Mouse (Mus musculus) urinary bladder, postnatal 25 days (tissue): ENCODE measurements around the gene Tmbim1.

Experiments used
- DNase-seq: peaks from one replicate; pipeline ENCODE4 v3.0.0; 2022; ENCODE audit warnings: low spot score

The Tmbim1 gene

DNA sequence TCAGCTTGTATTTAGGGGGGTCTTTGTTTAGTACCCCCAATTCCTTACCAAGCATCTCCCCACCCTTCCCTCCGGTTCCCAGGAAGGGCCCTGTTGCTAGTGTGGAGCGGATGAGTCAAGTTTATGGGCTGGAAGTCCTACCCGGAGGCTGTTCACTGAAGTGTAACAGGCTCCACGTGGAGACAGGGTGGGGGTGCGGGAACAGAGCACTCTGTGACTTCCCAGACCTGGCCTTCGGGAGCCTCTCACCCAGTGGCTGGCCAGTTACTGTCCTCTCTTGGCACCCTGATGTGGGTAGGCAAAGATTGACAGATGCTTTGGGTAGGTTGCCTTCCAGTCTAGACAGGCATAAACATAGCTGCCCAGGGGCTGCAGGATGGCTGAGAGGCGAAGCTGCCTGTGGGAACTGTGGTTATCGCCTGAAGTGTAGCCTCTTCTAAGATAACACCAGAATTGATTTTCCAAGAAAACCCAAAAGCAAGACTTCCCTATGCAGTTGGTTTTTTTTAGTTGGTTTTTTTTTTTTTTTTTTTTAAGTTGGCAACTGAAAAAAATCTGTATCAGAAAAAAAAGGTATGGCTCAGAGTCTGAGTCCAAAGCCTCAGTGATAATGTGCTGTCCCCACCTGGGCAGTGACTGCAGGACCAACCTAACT is 27.4 kb downstream of the Tmbim1 start:
- no peak for DNase-seq

DNA sequence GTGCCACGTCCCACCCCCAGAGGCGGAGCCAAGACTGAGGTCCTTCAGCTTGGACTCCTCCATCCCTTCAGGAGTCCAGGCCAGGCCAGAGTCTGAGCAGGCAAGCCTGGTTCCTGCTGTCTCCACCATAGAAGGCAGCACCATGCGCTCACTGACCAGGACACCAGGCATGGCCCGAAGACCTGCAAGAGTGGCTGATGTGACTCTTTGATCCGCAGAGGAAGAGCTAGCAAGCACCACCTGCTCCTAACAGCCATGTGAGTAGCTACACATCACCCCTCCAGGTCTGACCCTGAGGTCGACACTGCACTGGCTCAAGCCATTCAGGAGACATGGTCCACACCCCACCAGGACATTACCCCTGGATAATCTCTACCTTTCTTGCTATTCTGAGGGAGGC is 28.4 kb downstream of the Tmbim1 start:
- no peak for DNase-seq

DNA sequence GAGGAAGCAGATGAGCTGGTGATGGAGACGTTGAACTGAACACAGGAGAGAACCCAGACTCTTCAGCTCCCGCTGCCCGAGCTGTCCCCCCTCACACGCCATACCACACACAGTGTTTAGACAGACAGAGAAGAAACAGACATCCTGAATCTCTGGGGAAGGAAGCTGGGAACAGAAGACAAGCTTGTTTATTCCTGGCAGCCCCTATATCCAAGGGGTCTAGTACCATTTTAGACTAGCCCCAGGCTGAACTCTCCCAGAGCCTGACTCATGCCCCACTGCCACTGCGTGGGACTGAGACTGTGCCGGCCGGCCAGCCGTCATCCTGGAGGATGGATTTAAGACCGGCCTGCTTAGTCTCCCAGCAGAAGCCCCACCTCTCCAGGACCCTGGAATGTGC is 30.4 kb downstream of the Tmbim1 start:
- no peak for DNase-seq

DNA sequence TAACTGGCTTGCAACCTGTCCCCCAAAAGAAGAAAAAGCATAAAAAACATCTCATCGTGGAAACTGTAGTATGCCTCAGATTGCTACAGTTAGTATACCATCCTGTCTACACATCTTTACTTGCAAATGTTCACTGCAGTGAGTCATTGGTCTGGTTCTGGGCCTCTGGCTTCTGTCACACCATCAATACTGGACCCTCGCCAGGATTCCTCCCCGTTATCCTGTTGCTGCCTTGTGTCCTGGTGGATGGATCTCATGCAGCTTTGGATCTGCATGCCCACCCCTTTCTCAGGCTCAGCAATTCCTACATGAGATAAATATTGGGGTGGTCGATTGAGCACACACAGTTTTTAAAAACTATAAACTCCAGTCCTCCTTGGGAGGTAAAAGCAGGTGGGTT is 33.8 kb downstream of the Tmbim1 start:
- no peak for DNase-seq

DNA sequence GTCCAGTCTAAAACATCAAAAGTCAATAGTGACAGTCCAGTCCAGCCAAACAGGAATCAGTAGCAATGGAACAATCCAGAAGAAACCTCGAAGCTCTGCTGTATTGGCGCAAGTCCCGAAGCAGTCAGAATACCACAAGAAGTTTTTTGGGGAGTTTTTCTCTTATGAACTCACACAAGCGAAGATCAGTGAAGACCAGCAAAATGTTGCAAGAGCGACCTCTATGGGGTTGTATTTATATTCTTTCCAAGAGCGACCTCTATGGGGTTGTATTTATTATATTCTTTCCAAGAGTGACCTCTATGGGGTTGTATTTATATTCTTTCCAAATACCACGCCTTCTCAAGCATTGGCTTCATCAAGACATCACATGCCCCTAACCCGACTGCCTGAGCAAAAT is 36.7 kb downstream of the Tmbim1 start:
- no peak for DNase-seq

DNA sequence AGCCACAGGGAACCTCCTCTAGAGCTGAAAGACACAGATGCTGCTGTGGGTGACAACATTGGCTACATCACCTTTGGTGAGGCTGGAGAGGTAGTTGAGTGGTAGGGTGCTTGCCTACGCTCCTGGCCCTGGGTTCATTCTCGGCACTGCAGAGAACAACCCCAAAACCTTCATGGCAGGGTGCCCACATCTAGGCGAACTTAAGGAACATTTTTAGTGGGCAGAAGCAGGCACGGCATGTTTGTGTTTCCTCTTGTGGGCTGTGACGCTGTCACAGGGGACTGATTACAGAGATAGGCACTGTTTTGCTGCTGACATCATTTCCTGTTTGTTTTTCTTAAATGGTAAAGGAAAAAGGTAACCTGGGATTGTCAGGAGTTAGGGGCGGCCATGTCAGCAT is 42.9 kb downstream of the Tmbim1 start:
- no peak for DNase-seq

DNA sequence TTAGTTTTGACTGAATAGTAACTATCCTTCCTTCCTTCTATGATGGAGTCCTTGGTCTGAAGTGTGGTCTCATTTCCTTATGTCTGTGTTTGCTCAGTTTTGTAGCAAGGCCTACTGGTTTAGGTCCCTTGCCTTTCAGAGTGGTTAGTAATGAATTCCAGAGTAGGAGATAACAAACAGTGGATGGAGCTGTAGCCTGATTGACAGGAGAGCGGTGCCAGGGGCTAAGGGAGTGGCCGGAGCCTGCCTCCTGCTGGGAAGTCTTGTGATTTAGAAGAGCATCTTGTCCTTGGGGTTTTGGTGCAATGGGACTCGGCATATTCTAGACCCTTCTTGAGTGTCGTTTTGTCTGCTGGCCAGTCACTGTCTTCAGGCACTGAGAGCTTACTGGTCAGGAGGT is 48.6 kb downstream of the Tmbim1 start:
- no peak for DNase-seq

DNA sequence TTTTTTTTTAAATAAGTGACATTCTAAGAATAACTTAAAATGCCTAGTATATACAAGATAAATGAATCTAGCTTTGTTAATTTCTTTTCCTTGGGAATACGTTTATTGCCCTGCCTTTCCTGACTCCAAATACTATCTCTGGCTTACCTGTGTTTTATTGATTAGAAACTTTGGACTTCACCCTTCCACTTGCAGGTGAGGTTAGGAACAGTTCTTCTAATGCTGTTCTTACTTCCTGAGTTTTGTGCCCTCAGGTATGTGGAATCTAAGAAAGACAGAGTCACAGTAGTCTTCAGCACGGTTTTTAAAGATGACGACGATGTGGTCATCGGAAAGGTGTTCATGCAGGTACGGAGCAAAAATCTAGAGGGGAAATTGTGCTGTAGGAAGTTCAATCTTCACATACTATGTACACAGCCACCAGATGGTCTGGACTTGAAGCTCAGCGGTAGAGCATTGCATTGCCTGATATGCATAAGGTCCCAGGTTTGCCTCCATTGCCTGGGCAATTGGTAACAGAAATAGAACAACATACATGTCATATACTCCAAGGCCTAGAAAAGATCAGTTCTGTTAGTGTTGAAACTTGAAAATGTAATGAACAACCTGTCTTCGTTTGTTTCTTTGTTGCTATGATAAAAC is 49.6 kb downstream of the Tmbim1 start:
- no peak for DNase-seq

DNA sequence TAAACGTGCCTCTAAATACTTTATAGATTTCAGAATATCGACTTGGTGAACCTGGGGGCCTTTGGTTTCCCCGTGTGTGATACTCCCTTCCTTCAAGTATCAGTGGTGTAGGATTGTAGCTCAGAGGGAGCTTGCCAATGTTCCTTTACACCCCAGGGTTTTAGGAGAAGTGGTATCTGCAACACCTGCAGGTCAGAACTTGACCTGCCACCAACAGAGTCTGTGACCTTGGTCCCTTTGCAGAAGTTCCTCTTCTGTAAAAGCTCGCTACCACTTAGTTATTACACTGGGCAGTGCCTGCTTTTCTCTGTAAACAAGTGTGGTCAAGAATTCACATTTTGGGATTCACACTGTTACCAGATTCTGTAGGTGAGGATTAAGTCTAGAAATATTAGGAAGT is 55.3 kb downstream of the Tmbim1 start:
- no peak for DNase-seq

DNA sequence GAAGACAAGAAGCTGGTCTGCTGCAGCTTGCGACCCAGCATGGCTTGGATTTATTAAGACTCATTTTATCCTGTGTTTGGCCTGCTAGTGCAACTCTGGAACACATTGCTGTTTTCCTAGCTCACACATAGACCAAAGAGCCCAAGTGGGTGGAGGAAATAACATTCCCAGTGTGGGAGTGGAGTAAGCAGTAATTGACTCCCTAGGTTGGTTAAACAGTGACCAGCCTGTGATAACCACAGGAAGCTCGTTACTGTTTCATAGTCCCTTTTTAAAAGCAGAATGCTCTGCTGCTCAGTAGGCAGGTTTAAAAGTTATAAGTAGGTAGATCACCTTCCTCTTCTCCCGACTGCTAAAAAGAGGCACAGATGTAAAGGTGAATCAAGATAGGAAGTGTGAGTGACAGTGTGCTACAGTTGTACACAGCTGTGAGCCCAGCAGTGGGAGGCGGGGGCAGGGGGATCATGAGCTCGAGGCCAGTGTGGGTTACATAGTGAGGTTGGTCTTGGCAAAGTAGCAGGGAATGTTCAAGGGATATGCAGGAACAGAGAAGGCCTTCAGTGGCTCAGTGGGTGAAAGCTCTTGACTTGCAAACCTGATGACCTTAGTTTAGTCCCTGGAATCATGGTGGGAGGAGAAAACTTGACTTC is 56.0 kb downstream of the Tmbim1 start:
- no peak for DNase-seq

DNA sequence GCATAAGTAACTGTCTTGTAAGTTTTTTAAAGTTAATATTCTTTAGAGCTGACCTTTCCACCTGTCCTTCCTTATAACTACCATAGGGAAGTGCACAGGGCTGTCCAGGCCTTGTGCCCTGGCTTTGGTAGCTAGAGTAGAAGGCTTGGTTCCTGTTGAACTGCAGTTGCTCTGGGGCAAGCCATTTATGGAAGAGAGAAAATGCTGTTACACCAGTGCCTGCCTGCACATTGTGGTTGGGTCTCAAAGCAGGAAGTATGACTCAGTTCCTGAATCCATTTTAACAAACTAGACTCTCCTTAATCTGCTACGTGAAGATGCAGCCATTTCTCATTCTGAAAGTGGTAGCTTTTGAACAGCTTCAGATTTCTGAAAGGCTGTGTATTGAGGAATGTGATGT is 56.6 kb downstream of the Tmbim1 start:
- no peak for DNase-seq

DNA sequence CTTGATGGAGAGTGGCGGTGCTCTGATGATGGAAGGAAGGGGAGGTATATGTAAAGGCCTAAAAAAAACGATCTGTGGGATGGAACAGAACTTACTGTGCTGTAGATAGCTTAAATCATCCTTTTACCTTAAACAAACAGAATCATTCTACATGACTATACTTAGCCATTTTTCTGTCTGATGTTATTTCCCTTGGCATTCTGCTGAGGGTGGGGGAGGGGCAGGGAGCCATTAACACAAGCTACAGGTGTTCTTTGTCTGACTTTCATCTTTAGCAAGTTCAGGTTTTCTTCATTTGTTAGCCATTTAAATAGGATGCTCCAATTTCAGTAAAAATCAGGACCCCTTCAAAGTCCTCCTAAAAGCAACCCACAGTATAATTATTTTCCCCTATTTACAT is 59.9 kb downstream of the Tmbim1 start:
- DNase-seq: no peak

DNA sequence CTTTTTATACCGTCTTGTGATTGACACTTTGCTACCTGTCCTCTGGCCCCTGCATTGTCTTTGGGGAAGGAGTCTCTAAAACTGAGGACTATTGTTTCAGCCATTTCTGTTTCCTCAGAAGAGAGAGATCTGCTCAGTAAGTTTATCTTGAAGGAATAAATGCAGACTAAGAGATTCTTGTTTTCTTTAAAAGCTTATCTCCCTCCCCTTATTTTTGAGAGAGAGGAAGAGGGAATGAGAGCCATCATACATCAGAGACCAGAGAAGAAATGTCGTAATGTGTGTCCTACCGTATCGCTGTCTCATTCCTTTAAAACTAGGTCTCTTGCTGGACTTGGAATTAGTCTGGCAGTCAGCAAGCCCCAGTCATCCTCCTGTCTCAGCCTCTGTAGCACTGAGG is 64.6 kb downstream of the Tmbim1 start:
- DNase-seq: no peak

DNA sequence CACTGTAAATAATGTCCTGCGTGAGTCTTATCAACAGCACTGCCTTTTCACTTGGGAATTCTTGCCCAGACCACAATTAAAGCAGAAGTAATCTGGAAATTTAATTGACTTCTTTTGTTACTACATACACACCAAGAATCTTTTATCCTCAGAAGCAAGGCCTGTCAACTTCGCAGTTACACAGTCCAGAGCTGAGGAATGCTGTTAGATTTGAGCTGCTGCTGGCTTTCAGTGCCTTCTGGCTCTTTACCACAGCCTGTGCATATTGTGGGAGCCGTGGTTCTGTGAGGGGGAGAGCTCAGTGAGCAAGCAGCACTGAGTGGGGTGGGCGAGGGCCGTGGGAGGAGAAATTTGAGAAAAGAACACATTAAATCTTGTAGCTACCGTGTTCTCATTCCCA is 65.1 kb downstream of the Tmbim1 start:
- DNase-seq: no peak

DNA sequence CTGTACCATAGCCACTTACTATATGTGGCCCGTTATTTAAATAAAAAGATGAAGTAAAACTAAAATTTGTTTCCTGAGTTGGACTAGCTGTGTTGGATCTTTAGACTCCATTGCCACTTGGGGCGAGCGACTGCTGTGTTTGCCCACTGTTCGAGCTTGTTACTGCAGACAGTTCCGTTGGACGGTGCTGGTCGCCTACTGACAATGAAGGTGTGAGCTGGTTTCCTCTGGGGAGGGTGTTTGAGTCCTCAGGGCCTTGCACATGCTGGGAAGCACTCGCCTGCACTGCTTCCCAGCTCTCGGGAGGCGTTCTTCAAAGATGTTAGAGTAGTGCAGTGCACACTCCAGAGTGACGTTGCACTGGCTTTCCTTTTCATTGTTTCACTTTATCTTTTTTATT is 65.8 kb downstream of the Tmbim1 start:
- DNase-seq: no peak

DNA sequence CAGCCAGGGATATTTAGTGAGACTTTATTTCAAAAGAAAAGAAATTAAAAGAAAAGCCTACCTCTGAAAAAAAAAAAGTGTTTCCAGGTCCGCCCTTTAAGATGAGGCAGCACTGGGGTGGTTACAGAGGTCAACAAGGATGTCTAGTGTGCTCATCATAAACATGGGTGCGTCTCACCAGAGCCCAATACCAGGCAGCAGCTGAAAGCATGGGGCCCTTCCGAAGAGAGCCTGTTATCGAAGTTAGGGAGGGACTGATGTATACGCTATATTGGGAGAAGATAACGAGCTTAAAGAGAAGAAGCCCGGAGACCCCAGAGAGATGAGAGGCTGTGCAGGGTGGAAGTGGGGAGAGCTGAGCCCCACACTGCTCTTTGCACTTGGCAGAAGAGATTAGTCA is 66.3 kb downstream of the Tmbim1 start:
- DNase-seq: no peak
